Mouse (Mus musculus) E14TG2a.4 (cell line): ENCODE data around the gene Ucp1.
A peak's percentile ranks its signal among the peaks of the same experiment; 100 is the strongest.

ENCODE experiments used
- H3K27me3 ChIP-seq: 2 replicates; pipeline ENCODE4 v1.6.1; 2014; ENCODE audit warnings: low read length, control low read depth; ENCODE audit not compliant: insufficient read depth
- H3K36me3 ChIP-seq: 2 replicates; pipeline ENCODE4 v1.6.1; 2014; ENCODE audit warnings: low read length, control low read depth; ENCODE audit not compliant: insufficient read depth
- H3K4me1 ChIP-seq: replicated peaks from 2 replicates; pipeline ENCODE4 v1.6.1; 2014; ENCODE audit warnings: low read depth, low read length, control low read depth
- H3K4me3 ChIP-seq: replicated peaks from 2 replicates; pipeline ENCODE4 v1.5.1; 2014; ENCODE audit warnings: mild to moderate bottlenecking, low read length
- H3K9me3 ChIP-seq: 2 replicates; pipeline ENCODE4 v1.6.1; 2014; ENCODE audit warnings: low read length, control low read depth
- CTCF ChIP-seq: conservative IDR thresholded peaks from 2 replicates; pipeline ENCODE4 v1.5.1; 2014; ENCODE audit warnings: low read length
- NANOG ChIP-seq: IDR thresholded peaks from 2 replicates; pipeline ENCODE4 v1.6.1; 2014; ENCODE audit warnings: borderline replicate concordance, low read length, mixed read lengths
- POU5F1 ChIP-seq: IDR thresholded peaks from 2 replicates; pipeline ENCODE4 v1.6.1; 2014; ENCODE audit warnings: low read length, borderline replicate concordance

Gene Ucp1

DNA sequence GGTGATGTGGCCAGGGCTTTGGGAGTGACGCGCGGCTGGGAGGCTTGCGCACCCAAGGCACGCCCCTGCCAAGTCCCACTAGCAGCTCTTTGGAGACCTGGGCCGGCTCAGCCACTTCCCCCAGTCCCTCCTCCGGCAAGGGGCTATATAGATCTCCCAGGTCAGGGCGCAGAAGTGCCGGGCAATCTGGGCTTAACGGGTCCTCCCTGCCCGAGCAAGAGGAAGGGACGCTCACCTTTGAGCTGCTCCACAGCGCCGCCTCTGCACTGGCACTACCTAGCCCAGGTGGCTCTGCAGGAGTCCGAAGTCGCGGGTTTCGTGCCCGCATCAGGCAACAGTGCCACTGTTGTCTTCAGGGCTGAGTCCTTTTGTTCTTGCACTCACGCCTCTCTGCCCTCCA, at the start of gene Ucp1:
Gene Ucp1 (plus strand): TSS at position 177 of the 400 bp plus-strand sequence.
- Histone ChIP-seq H3K9me3 (no peaks in the 10 kb centered on the region), H3K4me1 (peaks cover 31% of the 10 kb centered on the region), H3K4me3 (peak within 1 kb of the TSS; percentile 76), H3K36me3 (no peaks in the 10 kb centered on the region), H3K27me3 (peaks cover 38% of the 10 kb centered on the region)
- TF ChIP-seq POU5F1 (no peak), NANOG (no peak), CTCF (0 out of 2 replicates have a peak, but pooled peaks have one; percentile 15)

DNA sequence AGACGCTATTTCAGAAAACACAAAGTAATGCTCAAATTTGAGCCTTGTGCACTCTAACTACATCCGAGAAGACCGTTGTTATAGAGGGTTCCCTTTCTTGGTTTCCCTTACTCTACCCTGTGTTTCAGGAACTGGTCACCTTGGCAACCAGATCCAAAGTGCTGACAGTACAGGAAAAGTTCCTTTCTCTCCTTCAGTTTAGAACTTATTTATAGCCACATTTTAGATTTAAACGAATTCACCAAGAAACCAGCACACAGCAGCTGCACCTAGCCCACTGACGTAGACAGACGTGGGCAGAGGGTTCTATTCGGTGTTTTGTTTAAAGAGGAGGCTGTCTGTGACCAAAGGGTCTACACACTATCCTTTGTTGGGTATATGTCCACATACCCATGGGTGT, 46.0 kb upstream of the Ucp1 start:
- Histone ChIP-seq H3K9me3 (no peaks in the 10 kb centered on the region), H3K36me3 (peaks cover 33% of the 10 kb centered on the region), H3K27me3 (no peaks in the 10 kb centered on the region), H3K4me3 (no peak overlapping the region), H3K4me1 (no peaks in the 10 kb centered on the region)
- no peak for TF ChIP-seq POU5F1
- no peak for TF ChIP-seq NANOG
- TF ChIP-seq CTCF, result no peak

DNA sequence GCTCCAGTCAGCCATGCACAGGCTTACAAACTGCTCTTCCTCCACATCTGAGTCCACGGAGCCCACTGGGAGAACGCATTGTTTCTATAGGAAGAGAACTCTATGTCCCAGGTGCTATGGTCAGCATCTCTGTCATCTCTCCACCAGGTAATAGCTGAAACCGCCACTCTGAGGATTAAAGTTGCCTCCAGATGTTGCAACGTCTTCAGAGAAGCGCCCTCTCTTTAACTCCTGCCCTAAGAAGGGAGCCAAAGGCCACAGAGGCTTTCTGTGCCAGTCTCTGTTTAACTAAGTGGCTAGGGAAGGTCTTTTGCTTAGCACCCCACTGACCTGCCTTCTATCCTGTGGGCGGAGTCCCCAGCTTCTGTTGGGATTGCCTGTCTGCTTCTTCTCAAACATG, 39.3 kb upstream of the Ucp1 start:
- TF ChIP-seq NANOG, result no peak
- no peak for TF ChIP-seq POU5F1
- TF ChIP-seq CTCF, result no peak
- H3K4me1 ChIP-seq, result peaks cover 6% of the 10 kb centered on the region
- H3K27me3 ChIP-seq, result no peaks in the 10 kb centered on the region
- peaks cover 47% of the 10 kb centered on the region for H3K36me3 ChIP-seq
- H3K4me3 ChIP-seq, result no peak overlapping the region
- H3K9me3 ChIP-seq, result no peaks in the 10 kb centered on the region

DNA sequence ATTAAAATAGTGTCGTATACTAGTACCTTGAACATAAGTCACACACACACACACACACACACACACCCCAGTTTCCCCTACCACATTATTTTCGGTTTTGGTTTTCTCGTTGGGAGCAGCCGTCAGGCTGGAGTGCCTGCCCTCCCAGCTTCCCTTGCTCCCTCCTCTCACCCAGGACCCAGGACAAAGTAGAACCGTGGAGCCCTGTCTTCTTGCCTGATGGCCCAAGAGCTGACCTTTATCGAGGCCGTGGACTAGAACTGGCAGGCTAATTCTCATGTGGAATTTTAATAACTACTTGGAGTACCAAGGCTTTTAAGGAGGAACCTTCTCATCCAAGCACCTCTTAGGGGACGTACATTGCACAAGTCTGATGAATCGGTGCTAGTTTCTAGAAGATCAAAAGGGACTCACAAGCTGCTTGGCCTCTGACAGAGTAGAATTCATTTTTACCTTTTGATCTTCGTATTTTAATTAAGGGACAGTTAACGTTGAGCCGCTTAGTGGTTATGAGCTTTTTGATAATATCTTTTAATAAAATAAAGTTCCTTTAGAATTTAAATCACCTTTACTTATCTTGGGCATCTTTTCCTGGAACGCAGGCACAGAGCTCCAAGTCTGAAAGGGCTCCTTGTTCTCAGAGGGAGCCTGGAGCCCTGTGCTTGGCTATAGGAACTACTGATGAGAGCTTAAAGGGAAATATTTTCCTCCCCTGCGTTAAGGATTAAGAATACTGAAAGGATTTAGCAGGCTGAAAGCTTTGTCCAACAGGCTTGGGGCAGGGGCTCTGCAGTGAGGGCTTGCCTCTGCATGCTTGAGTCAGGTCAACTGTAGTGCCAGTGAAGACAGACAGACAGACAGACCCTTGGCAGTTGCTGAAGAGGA, 38.5 kb upstream of the Ucp1 start:
- peaks cover 14% of the 10 kb centered on the region for H3K4me1 ChIP-seq
- peaks cover 52% of the 10 kb centered on the region for H3K36me3 ChIP-seq
- H3K9me3 ChIP-seq, result no peaks in the 10 kb centered on the region
- no peaks in the 10 kb centered on the region for H3K27me3 ChIP-seq
- TF ChIP-seq NANOG (no peak), POU5F1 (no peak), CTCF (no peak)
- H3K4me3 ChIP-seq, result no peak overlapping the region

DNA sequence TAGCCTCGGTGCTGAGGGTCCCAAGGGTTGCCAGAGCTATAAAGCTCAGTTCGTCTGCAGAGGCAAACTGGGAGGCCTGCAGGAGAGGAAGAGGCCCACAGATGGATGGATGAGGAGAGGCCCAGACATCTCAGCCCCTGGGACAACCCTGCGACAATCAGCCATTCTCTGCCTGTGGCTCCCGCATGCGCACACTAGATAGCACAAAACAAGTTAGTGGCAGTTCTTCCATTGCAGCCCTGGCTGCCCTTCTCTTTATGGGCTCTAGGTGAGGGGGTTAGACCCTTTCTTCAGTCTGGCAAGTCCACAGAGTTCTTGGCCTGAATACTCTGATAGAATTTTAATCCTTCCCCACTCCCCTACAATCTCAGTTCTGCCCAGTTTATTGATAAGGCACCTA, 37.4 kb upstream of the Ucp1 start:
- no peak for TF ChIP-seq POU5F1
- no peak for TF ChIP-seq CTCF
- no peak for TF ChIP-seq NANOG
- H3K4me3 ChIP-seq, result no peak overlapping the region
- peaks cover 55% of the 10 kb centered on the region for H3K36me3 ChIP-seq
- H3K9me3 ChIP-seq, result no peaks in the 10 kb centered on the region
- peaks cover 25% of the 10 kb centered on the region for H3K4me1 ChIP-seq
- H3K27me3 ChIP-seq, result no peaks in the 10 kb centered on the region

DNA sequence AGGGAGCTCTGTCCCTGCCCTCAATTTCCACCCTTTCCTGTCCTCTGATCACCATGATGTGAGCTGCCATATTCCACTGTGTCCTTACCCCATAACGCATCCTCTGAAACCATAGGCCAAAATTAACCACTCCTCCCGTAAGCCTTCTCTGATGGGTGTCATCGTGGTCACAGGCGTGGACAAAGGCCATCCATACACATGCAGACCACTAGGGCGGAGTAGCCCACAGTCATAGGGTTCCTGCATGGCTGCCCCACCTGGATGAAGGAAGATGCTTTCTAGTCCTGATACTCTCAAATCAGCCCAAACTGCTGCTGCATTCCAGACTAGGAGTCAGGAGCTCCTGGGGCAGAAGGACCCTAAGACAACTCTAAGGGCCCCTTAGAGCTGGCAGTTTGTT, 32.5 kb upstream of the Ucp1 start:
- peaks cover 43% of the 10 kb centered on the region for H3K4me1 ChIP-seq
- H3K27me3 ChIP-seq, result no peaks in the 10 kb centered on the region
- TF ChIP-seq POU5F1, result no peak
- peak; percentile 33; the same call in 1 of the 2 replicates for TF ChIP-seq NANOG
- H3K4me3 ChIP-seq, result no peak overlapping the region
- no peaks in the 10 kb centered on the region for H3K9me3 ChIP-seq
- peaks cover 57% of the 10 kb centered on the region for H3K36me3 ChIP-seq

DNA sequence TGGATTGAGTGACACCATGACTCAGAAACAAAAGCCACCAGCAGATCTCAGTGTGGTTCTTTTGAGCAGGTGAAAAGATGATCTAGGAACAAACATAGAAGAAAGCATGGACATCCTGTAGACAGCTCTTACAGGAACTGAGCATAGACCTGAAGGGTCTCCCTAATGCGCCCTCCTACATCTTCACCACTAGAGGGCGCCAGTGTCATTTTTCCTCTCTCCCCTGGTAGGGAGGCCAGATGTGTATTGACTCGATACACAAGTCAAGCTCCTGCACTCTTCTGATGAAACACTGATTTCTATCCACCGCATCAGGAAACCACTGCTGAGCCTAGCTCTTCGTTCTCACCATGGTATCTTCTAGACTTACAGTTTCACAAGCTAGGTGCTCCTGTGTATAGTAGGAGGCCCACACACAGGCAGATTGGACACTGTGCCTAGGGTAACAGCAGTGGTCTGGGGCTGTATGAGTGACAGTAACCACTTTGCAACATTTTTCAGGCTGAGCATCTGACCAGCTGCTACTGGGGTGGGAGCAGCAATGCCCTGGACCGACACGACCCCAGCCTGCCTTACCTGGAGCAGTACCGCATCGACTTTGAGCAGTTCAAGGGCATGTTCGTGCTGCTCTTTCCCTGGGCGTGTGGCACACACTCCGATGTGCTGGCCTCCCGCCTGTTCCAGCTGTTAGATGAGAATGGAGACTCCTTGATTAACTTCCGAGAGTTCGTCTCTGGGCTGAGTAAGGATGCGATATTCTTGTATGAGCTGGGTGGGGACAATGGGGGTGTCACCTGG, 29.5 kb upstream of the Ucp1 start:
- TF ChIP-seq CTCF (peak; percentile 93), POU5F1 (no peak)
- no peaks in the 10 kb centered on the region for H3K9me3 ChIP-seq
- H3K36me3 ChIP-seq, result peaks cover 48% of the 10 kb centered on the region
- H3K4me1 ChIP-seq, result peaks cover 40% of the 10 kb centered on the region
- H3K27me3 ChIP-seq, result no peaks in the 10 kb centered on the region
- peak overlapping the region; percentile 53 for H3K4me3 ChIP-seq

DNA sequence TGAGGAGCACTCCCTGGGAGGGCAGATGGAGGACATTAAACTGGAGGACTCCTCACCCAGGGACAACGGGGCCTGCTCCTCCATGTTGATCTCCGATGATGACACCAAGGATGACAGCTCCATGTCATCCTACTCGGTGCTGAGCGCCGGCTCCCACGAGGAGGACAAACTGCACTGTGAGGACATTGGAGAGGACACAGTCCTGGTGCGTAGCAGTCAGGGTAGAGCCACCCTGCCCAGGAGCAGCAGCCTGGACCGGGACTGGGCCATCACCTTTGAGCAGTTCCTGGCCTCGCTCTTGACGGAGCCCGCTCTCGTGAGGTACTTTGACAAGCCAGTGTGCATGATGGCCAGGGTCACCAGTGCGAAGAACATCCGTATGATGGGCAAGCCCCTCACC, 19.0 kb upstream of the Ucp1 start:
- H3K4me1 ChIP-seq, result peaks cover 14% of the 10 kb centered on the region
- no peak overlapping the region for H3K4me3 ChIP-seq
- no peaks in the 10 kb centered on the region for H3K27me3 ChIP-seq
- TF ChIP-seq CTCF (no peak), NANOG (no peak)
- no peaks in the 10 kb centered on the region for H3K9me3 ChIP-seq
- peaks cover 48% of the 10 kb centered on the region for H3K36me3 ChIP-seq
